Mouse (Mus musculus): ENCODE data around the gene C1qtnf4.

GRCm38 (mm10) chr2:90922636-90923035 lies 37.0 kb downstream of the C1qtnf4 start:
- TF ChIP-seq CTCF (IDR thresholded peaks at IDR 0.05; ENCODE audit: low read depth, low read length) (no peak), POLR2A (IDR thresholded peaks at IDR 0.05; ENCODE audit: extremely low read depth, insufficient read depth, low read length) (no peak)

All from liver, adult 2 months (tissue).